Mouse (Mus musculus): Measurements from ENCODE around the gene Aldoc. TPM values are rescaled to one million over a fixed set of nuclear protein-coding genes. Genes with fewer than 3 reads are reported as not detected.

Gene Aldoc
- polyA plus RNA-seq, 1 experiment: 2,621 TPM

GRCm38 (mm10) chr11:78337040-78337439 lies 14.3 kb downstream of the Aldoc start:
- no peaks in the 10 kb centered on the region for H3K27me3 ChIP-seq (ENCODE audit: control insufficient read depth, insufficient read depth, low read length)
- no peak overlapping the region for H3K4me3 ChIP-seq (replicated peaks; ENCODE audit: insufficient read depth, low read depth, low read length)
- 95% methylated on average over 8 of the region's 8 CpGs for WGBS
- no peak overlapping the region for H3K27ac ChIP-seq (ENCODE audit: insufficient read depth, low read length)
- no peak for TF ChIP-seq POLR2A (IDR thresholded peaks at IDR 0.05; ENCODE audit: borderline replicate concordance, insufficient read depth, low read length)
- no peak for TF ChIP-seq CTCF (IDR thresholded peaks at IDR 0.05; ENCODE audit: borderline replicate concordance, insufficient read depth, low read depth, low read length)
- no peak for DNase-seq
- H3K4me1 ChIP-seq (ENCODE audit: control insufficient read depth, insufficient read depth, low read length): no peaks in the 10 kb centered on the region

- Histone ChIP-seq H3K4me3 (replicated peaks; ENCODE audit: insufficient read depth, low read depth, low read length) (no peak overlapping the region), H3K27me3 (ENCODE audit: control insufficient read depth, insufficient read depth, low read length) (no peaks in the 10 kb centered on the region), H3K27ac (ENCODE audit: insufficient read depth, low read length) (no peak overlapping the region), H3K4me1 (ENCODE audit: control insufficient read depth, insufficient read depth, low read length) (peaks cover 7% of the 10 kb centered on the region; the same call in 1 of the 2 replicates)
- no peak for DNase-seq
- no peak for TF ChIP-seq POLR2A (IDR thresholded peaks at IDR 0.05; ENCODE audit: borderline replicate concordance, insufficient read depth, low read length)
- no peak for TF ChIP-seq CTCF (IDR thresholded peaks at IDR 0.05; ENCODE audit: borderline replicate concordance, insufficient read depth, low read depth, low read length)
- 83% methylated on average over 12 of the region's 12 CpGs for WGBS
Measured at GRCm38 (mm10) chr11:78341702-78342101, 18.9 kb downstream of the Aldoc start.

DNA sequence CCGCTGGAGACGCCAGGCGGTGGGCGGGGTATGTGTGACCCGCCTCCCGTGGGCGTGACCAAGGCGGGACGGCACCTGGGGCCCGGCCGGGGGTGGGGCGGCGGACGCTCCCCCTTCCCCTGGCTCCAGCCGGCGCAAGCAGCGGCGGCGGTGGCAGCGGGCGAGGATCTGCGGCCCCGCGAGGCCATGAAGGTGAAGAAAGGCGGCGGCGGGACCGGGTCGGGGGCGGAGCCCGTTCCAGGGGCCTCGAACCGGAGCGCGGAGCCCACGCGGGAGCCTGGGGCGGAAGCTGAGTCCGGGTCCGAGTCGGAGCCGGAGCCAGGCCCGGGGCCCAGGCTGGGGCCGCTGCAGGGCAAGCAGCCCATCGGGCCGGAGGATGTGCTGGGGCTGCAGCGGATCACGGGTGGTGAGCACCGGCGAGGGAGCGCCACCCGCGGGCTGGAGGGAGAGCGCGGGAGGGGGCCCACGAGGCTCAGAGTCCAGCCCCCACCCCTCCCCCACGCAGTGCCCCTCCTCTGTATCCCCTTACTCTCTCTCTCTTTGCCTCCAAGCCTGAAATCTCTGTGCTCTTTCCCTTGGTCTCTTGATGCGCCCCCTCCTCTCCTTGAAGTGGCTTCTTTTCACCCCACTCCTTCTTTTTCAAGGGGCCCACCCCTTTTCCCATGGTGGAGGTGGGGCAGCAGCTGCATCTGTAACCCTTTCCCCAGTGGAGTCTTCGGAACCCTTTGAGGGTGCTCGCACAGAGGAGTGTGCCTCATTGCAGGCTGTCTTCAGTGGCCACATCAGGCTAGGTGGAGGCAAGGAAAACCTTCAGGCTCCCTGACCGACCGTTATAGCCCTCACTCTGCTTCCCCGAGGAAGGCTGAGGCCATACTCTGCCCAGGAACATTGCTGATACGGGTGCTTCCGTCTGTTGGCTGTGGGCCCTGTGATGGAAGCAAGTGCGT lies 20.9 kb downstream of the Aldoc start, which contains the start of gene Unc119:
TSS of gene Unc119 (plus strand) at position 102 of the 947 bp plus-strand sequence.
- H3K4me3 ChIP-seq (replicated peaks; ENCODE audit: insufficient read depth, low read depth, low read length): peak within 1 kb of the TSS; percentile 57
- H3K4me1 ChIP-seq (ENCODE audit: control insufficient read depth, insufficient read depth, low read length): peaks cover 7% of the 10 kb centered on the region; the same call in 1 of the 2 replicates
- DNase-seq: peak; percentile 74 to 77
- H3K27me3 ChIP-seq (ENCODE audit: control insufficient read depth, insufficient read depth, low read length): no peaks in the 10 kb centered on the region
- WGBS: 2% methylated on average over 64 of the region's 66 CpGs
- TF ChIP-seq CTCF (IDR thresholded peaks at IDR 0.05; ENCODE audit: borderline replicate concordance, insufficient read depth, low read depth, low read length) (no peak), POLR2A (IDR thresholded peaks at IDR 0.05; ENCODE audit: borderline replicate concordance, insufficient read depth, low read length) (no peak)
- no peak within 1 kb of the TSS for H3K27ac ChIP-seq (ENCODE audit: insufficient read depth, low read length)

- Histone ChIP-seq H3K27me3 (ENCODE audit: control insufficient read depth, insufficient read depth, low read length) (no peaks in the 10 kb centered on the region), H3K27ac (ENCODE audit: insufficient read depth, low read length) (no peak overlapping the region), H3K4me1 (ENCODE audit: control insufficient read depth, insufficient read depth, low read length) (peaks cover 7% of the 10 kb centered on the region; the same call in 1 of the 2 replicates), H3K4me3 (replicated peaks; ENCODE audit: insufficient read depth, low read depth, low read length) (peak overlapping the region; percentile 57)
- WGBS: 68% methylated on average over 6 of the region's 6 CpGs
- TF ChIP-seq CTCF (IDR thresholded peaks at IDR 0.05; ENCODE audit: borderline replicate concordance, insufficient read depth, low read depth, low read length): no peak
- TF ChIP-seq POLR2A (IDR thresholded peaks at IDR 0.05; ENCODE audit: borderline replicate concordance, insufficient read depth, low read length): no peak
- DNase-seq: no peak
Measured at GRCm38 (mm10) chr11:78344328-78344889, 21.6 kb downstream of the Aldoc start.

DNA sequence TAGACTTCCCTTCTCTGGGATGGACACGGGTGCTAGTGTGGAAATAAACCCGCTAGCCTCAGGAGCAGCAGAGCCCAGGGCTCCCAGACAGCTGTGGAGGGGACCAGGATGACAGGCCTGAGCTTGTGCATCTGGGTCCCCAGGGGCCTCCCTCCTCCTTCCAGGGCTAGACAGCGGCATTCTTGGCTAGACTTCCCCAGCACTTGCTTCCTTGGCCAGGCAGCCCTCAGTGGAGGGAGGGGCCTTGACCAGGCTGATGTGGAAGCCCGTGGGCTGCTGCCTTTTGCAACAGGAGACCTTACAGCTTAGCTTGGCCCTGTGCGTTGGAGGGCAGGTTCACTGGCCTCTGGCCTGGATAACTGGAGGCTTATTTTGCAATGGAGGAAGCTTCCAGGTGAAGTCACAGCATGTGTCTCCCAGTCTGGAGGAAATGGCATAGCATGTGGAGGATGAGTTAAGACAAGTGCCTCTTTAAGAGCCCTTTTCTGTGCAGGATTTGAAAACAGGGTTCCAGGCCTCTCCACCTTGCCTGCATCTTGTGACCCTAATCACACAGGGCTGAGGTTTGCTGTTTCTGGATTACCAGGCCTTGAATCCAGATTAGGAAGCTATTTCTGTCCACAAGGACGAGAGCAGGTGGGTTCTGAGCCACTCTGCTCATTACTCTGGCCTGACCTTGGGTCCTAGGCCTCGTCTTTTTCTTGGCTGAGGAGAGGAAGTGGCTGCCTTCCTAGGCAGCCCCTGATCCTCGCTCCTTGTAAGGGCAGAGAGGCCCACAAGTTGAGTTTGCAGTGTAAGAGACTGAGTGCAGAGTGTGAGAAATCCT lies 22.3 kb downstream of the Aldoc start:
- TF ChIP-seq CTCF (IDR thresholded peaks at IDR 0.05; ENCODE audit: borderline replicate concordance, insufficient read depth, low read depth, low read length) (no peak), POLR2A (IDR thresholded peaks at IDR 0.05; ENCODE audit: borderline replicate concordance, insufficient read depth, low read length) (no peak)
- DNase-seq: peak in 1 of 2 experiments; percentile 32
- H3K4me3 ChIP-seq (replicated peaks; ENCODE audit: insufficient read depth, low read depth, low read length): peak overlapping the region; percentile 2
- H3K27ac ChIP-seq (ENCODE audit: insufficient read depth, low read length): no peak overlapping the region
- 55% methylated on average over 8 of the region's 8 CpGs for WGBS
- no peaks in the 10 kb centered on the region for H3K27me3 ChIP-seq (ENCODE audit: control insufficient read depth, insufficient read depth, low read length)
- peaks cover 7% of the 10 kb centered on the region; the same call in 1 of the 2 replicates for H3K4me1 ChIP-seq (ENCODE audit: control insufficient read depth, insufficient read depth, low read length)

- DNase-seq: no peak
- no peak overlapping the region for H3K27ac ChIP-seq (ENCODE audit: insufficient read depth, low read length)
- 90% methylated on average over 7 of the region's 7 CpGs for whole genome bisulfite sequencing
Measured at GRCm38 (mm10) chr11:78345801-78346200, 23.0 kb downstream of the Aldoc start.

More at GRCm38 (mm10) chr11:78345801-78346200, 23.0 kb downstream of the Aldoc start:
- Histone ChIP-seq H3K4me1 (ENCODE audit: control insufficient read depth, insufficient read depth, low read length) (peaks cover 7% of the 10 kb centered on the region; the same call in 1 of the 2 replicates), H3K27me3 (ENCODE audit: control insufficient read depth, insufficient read depth, low read length) (no peaks in the 10 kb centered on the region), H3K4me3 (replicated peaks; ENCODE audit: insufficient read depth, low read depth, low read length) (no peak overlapping the region)
- no peak for TF ChIP-seq POLR2A (IDR thresholded peaks at IDR 0.05; ENCODE audit: borderline replicate concordance, insufficient read depth, low read length)
- no peak for TF ChIP-seq CTCF (IDR thresholded peaks at IDR 0.05; ENCODE audit: borderline replicate concordance, insufficient read depth, low read depth, low read length)
